Mouse (Mus musculus) testis, adult 2 months (tissue): ENCODE data around the gene Adamts20. TPM values are rescaled to one million over a fixed set of nuclear protein-coding genes. Genes with fewer than 3 reads are reported as not detected.
A peak's percentile ranks its signal among the peaks of the same experiment; 100 is the strongest.

Experiments used
- H3K27ac ChIP-seq: fragments of 200-500 bp; 2 replicates; pipeline ENCODE4 v1.5.1; 2012; ENCODE audit warnings: low read depth, low read length; ENCODE audit not compliant: control insufficient read depth, insufficient read depth
- H3K27me3 ChIP-seq: fragments of 200-500 bp; 2 replicates; pipeline ENCODE4 v1.6.1; 2012; ENCODE audit warnings: mild to moderate bottlenecking, low read length, moderate library complexity; ENCODE audit not compliant: control insufficient read depth, insufficient read depth
- H3K36me3 ChIP-seq: fragments of 200-500 bp; 2 replicates; pipeline ENCODE4 v1.6.1; 2012; ENCODE audit warnings: mild to moderate bottlenecking, low read length; ENCODE audit not compliant: control insufficient read depth, insufficient read depth
- H3K4me1 ChIP-seq: fragments of 200-500 bp; 2 replicates; pipeline ENCODE4 v1.6.1; 2012; ENCODE audit warnings: low read length; ENCODE audit not compliant: control insufficient read depth, insufficient read depth
- H3K4me3 ChIP-seq: fragments of 200-500 bp; 2 replicates; pipeline ENCODE4 v1.5.1; 2012; ENCODE audit warnings: low read depth, mild to moderate bottlenecking, low read length, moderate library complexity, mixed read lengths; ENCODE audit not compliant: control insufficient read depth
- CTCF ChIP-seq: fragments of 200-500 bp; IDR thresholded peaks from 2 replicates; pipeline ENCODE4 v1.5.1; 2012; ENCODE audit warnings: low read depth, mild to moderate bottlenecking, inconsistent platforms, low read length, moderate library complexity; ENCODE audit not compliant: control insufficient read depth, insufficient read depth, insufficient replicate concordance
- POLR2A ChIP-seq: fragments of 200-500 bp; IDR thresholded peaks from 2 replicates; pipeline ENCODE4 v1.6.1; 2012; ENCODE audit warnings: low read depth, mild to moderate bottlenecking, inconsistent platforms, low read length, moderate library complexity; ENCODE audit not compliant: control insufficient read depth
- polyA plus RNA-seq: library from polyadenylated mRNA; depleted of rRNA; stranded (reverse); fragments of >200 nt; gene quantifications from 2 replicates; pipeline ENCODE4 v1.2.3, GENCODE M21; 2012

Adamts20 gene
- polyA plus RNA-seq, 1 experiment, result 1.5 TPM

DNA sequence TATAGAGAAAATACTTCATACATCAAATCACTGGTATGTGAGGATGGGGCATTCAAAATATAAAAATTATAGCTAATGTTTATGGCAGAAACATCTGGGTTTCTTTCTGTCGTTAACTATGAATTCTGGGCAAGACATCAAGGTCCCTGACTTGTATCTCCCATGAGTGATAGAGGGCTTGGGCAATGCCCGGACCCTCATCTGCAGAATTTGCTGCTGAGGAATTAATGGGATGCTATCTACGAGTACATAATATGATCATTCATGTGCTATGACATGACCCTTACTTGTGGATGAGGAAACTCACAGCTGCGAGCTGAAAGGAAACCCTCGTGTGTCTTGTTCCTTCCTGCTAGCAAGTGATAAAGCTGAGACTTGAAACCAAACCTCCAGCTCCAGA lies 5.1 kb upstream of the Adamts20 start:
- TF ChIP-seq CTCF, result no peak
- TF ChIP-seq POLR2A, result no peak
- H3K27ac ChIP-seq, result no peak overlapping the region
- H3K27me3 ChIP-seq, result no peaks in the 10 kb centered on the region
- no peaks in the 10 kb centered on the region for H3K36me3 ChIP-seq
- no peak overlapping the region for H3K4me3 ChIP-seq
- no peaks in the 10 kb centered on the region; the same call in 1 of the 2 replicates for H3K4me1 ChIP-seq

DNA sequence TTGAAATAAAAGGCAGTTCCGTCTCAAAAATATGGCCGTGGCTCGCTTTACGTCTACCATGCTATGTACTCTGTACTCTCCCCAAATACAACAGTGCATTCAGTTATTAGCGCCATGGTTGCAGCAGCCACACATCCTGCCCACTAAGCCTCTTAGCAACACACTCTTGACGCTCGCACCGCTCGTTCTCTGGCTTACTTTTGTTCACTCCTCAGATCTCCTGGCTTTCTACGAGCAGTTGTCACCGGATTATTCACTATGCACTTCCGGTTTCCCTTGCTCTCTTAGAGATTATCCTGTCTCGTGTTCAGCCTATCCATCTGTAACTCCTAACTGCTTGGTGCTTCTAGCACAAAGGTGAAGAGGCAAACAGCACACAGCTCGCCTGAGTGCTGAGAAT lies 337 bp downstream of the Adamts20 start:
- no peaks in the 10 kb centered on the region for H3K36me3 ChIP-seq
- H3K4me3 ChIP-seq, result peak overlapping the region; percentile 68
- peaks cover 6% of the 10 kb centered on the region for H3K4me1 ChIP-seq
- no peak for TF ChIP-seq CTCF
- no peak for TF ChIP-seq POLR2A
- H3K27me3 ChIP-seq, result no peaks in the 10 kb centered on the region
- H3K27ac ChIP-seq, result no peak overlapping the region

DNA sequence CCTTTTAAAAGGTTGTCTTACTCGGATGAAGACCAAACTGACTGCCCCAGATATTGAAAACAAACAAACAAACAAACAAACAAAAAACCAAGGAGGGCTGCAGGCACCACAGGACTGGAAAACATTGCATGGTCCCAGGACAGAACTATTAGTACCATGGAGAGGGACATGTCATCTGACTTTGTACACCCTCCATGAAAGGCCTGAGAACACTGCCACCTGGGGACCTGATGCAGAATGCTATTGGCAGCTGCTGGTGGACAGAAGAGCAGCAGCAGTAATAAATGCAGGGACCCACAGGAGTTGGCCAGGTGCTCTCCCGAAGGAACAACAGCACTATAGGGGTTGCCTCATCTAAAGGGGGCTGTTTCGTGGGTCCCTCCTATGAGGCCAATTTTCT lies 2.0 kb downstream of the Adamts20 start:
- Histone ChIP-seq H3K27ac (no peak overlapping the region), H3K4me1 (peaks cover 6% of the 10 kb centered on the region), H3K36me3 (no peaks in the 10 kb centered on the region), H3K4me3 (no peak overlapping the region), H3K27me3 (no peaks in the 10 kb centered on the region)
- TF ChIP-seq POLR2A (no peak), CTCF (peak; percentile 23; the same call in 1 of the 2 replicates)

DNA sequence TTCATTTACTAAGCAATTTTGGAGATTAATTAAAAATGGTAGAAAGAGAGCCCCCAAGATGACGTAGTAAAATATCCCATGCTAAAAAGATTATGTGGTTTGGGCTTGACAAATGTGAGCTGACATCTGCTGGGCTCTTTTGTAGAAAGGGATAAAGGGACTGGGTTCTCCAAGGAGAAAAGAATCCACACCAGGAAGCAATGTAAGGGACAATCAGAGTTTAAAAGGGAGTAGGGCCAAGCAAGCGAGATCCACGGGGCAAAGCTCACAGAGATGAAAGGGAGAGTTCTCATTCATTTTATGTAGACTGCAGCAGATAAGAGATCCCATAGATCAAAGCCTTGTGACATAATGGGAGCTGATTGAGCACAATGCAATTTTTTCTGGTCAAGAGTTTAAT lies 3.0 kb downstream of the Adamts20 start:
- peaks cover 6% of the 10 kb centered on the region for H3K4me1 ChIP-seq
- TF ChIP-seq POLR2A (no peak), CTCF (no peak)
- H3K4me3 ChIP-seq, result no peak overlapping the region
- H3K36me3 ChIP-seq, result no peaks in the 10 kb centered on the region
- H3K27ac ChIP-seq, result no peak overlapping the region
- H3K27me3 ChIP-seq, result no peaks in the 10 kb centered on the region

DNA sequence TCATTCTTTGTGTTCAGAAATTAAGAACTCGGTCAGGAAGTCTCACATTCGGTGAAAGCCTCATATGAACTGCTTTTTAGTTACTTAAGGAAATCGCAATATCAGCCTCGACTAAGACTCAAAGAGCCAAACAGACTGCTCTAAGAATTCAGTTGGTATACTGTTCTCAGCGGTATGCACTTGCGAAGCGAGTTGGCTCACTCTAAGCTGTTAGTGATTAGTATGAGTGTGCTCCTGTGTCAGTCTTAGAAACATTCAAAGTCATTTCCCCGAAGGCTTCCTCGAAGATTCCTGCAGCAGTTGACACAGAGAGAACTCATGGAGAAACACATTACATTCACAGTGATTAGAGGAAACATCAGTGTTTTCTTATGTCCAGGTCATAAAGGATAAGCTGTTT lies 4.1 kb downstream of the Adamts20 start:
- Histone ChIP-seq H3K36me3 (no peaks in the 10 kb centered on the region), H3K27me3 (no peaks in the 10 kb centered on the region), H3K27ac (no peak overlapping the region), H3K4me1 (peaks cover 6% of the 10 kb centered on the region), H3K4me3 (no peak overlapping the region)
- TF ChIP-seq POLR2A, result no peak
- TF ChIP-seq CTCF, result no peak

DNA sequence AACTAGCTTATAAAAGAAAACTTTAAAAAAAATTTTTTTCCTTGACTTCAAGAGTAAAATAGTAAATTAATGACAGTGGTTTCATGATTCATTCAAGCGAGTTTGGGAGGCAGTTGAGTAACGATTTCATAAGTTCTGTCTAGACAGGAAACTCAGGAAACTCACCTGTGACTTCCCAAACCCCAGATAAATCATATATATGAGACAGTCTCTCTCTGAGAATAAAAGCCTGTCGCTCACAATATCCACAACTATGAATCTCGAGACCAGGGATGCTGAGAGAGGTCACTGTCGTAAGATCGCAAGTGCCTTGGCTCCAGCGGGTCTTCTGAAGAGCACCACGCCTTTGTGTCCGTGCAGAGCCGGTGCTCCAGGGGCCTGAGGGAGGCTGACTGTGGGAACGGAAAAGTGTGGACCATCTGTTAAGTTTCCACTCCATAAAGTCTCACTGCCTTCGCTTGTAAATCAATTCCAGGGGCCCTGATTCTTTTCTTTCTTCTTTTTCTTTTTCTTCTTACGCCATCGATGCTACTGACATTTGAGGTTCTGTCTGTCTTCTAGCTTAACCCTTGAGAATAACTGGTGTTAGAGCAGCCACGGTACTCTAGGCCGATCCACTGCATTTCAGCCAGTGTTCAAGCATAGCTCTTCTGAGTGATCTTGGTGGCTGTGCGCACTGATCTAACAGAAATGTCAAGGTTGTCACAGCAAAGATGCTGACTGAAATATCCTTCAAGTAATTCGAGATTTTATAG lies 7.4 kb downstream of the Adamts20 start:
- no peak for TF ChIP-seq CTCF
- TF ChIP-seq POLR2A, result no peak

DNA sequence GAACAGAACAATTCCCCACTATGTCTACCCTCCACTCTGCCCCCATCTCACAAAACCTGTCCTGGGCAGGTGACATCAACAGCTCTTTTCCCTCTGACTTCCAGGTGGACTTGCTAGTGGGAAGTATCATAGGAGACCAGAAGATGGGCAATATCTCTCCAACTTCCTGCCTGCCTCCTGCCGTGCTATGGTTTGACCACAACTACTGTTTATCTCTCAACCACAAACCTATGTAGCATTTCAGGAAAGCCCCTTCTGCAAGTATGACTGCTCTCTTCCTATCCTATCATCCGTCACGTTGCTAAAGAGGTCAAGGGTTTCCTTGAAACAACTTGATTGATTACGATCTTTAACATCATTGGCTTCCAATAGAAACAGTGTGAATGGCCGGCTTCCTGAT lies 12.4 kb downstream of the Adamts20 start:
- Histone ChIP-seq H3K4me1 (no peaks in the 10 kb centered on the region), H3K27me3 (no peaks in the 10 kb centered on the region), H3K36me3 (no peaks in the 10 kb centered on the region), H3K27ac (no peak overlapping the region), H3K4me3 (no peak overlapping the region)
- TF ChIP-seq CTCF, result no peak
- TF ChIP-seq POLR2A, result no peak

More for the DNA sequence above, 7.4 kb downstream of the Adamts20 start:
- Histone ChIP-seq H3K27me3 (no peaks in the 10 kb centered on the region), H3K4me1 (no peaks in the 10 kb centered on the region), H3K36me3 (no peaks in the 10 kb centered on the region), H3K27ac (no peak overlapping the region), H3K4me3 (no peak overlapping the region)

DNA sequence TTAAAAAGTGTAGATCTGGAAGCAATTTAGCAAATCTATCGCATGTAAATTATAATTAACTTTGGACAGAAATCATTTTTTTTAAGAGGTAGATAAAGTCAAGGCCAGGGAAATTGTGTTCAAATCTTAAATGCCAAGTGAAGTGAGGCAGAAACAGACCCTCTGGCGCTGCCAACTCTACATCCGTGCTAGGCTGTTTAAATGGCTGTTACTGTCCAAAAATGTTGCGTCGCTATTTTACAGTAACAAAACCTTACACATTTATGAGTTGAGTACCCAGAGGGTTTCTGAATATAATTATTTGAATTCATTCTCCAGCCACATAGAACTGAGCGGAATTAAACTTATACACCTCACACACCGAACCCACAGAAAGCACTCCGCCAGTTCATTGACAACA lies 13.6 kb downstream of the Adamts20 start:
- no peaks in the 10 kb centered on the region for H3K4me1 ChIP-seq
- no peaks in the 10 kb centered on the region for H3K27me3 ChIP-seq
- no peak overlapping the region for H3K4me3 ChIP-seq
- H3K36me3 ChIP-seq, result no peaks in the 10 kb centered on the region
- TF ChIP-seq POLR2A (no peak), CTCF (no peak)
- H3K27ac ChIP-seq, result no peak overlapping the region
